Mouse (Mus musculus): ENCODE measurements around the gene Cmah.

DNA sequence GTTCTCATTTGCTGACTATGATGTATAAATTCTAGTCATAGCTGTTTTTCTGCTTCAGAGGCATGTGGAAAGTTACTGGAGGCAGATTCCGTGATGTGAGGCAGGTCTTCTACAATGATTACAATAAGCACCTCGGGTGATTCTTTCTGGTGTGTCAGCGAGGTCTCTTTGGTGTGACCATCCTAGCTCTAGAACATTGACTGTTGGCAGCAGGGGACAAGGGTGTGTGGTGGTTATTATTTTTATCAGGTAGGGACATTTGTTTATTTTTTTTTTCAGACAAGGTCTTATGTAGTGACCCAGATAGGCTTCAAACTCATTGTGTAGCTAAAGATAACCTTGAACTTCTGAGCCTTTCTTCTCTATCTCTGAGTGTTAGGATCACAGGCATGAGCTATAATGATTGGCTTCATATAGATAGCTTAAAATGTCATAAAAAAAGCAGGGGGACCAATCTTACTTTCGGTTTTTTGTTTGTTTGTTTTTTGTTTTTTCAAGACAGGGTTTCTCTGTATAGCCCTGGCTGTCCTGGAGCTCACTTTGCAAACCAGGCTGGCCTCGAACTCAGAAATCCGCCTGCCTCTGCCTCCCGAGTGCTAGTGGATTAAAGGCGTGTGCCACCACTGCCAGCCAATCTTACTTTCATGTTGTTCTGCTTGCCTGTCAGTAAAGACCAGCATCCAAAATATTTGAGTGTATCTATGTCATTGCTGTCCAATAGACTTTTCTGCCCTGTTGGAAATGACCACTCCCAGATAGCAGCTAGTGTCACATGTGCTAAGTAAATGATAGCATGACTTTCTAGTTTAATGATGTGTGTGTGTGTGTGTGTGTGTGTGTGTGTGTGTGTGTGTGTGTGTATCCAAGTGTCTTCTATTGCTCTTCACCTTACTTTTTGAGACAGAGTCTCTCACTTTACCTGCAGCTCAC lies 15.9 kb upstream of the Cmah start:
- TF ChIP-seq CTCF (IDR thresholded peaks at IDR 0.05; ENCODE audit: low read depth, low read length) (no peak), POLR2A (IDR thresholded peaks at IDR 0.05; ENCODE audit: borderline replicate concordance, low read depth, low read length) (no peak)
